Mouse (Mus musculus) urinary bladder, postnatal 36 days (tissue): ENCODE results near the gene Pop5.
A peak's percentile ranks its signal among the peaks of the same experiment; 100 is the strongest.

Experiments used
- DNase-seq, 2 experiments: peaks; one replicate each; pipeline ENCODE4 v3.0.0; 2022; ENCODE audit warnings: low spot score in 2 of 2, mixed read lengths in 1 of 2

Pop5 gene

GRCm38 (mm10) chr5:115235786-115236263, at the start of gene Pop5:
TSS of gene Pop5 (plus strand) at chr5:115235836.
- peak; percentile 81 to 89 for DNase-seq

GRCm38 (mm10) chr5:115186371-115187073, 49.1 kb upstream of the Pop5 start:
- DNase-seq, result no peak

GRCm38 (mm10) chr5:115187188-115188131, 48.2 kb upstream of the Pop5 start:
- peak; percentile 83 to 94 for DNase-seq

- no peak for DNase-seq
Measured at GRCm38 (mm10) chr5:115188824-115189223, 46.8 kb upstream of the Pop5 start.

GRCm38 (mm10) chr5:115190081-115190480, 45.6 kb upstream of the Pop5 start:
- no peak for DNase-seq

- DNase-seq, result no peak
Measured at GRCm38 (mm10) chr5:115191880-115192827, 43.5 kb upstream of the Pop5 start.

GRCm38 (mm10) chr5:115192828-115193195, 42.8 kb upstream of the Pop5 start:
- DNase-seq, result no peak

- DNase-seq, result peak; percentile 60 to 63
Measured at GRCm38 (mm10) chr5:115193226-115193625, 42.4 kb upstream of the Pop5 start.

GRCm38 (mm10) chr5:115193669-115194625, 41.7 kb upstream of the Pop5 start, which contains the start of gene Cabp1:
TSS of gene Cabp1 (minus strand) at chr5:115194381.
- DNase-seq, result no peak

GRCm38 (mm10) chr5:115194626-115195221, 40.9 kb upstream of the Pop5 start:
- DNase-seq, result no peak

- peak in 1 of 2 experiments; percentile 9 for DNase-seq
Measured at GRCm38 (mm10) chr5:115203735-115204561, 31.7 kb upstream of the Pop5 start.

- DNase-seq, result peak in 1 of 2 experiments; percentile 27
Measured at GRCm38 (mm10) chr5:115204562-115205311, 30.9 kb upstream of the Pop5 start.

- no peak for DNase-seq
Measured at GRCm38 (mm10) chr5:115207244-115207643, 28.4 kb upstream of the Pop5 start.

GRCm38 (mm10) chr5:115207892-115208291, 27.7 kb upstream of the Pop5 start:
- DNase-seq, result no peak

GRCm38 (mm10) chr5:115208601-115209000, 27.0 kb upstream of the Pop5 start:
- no peak for DNase-seq

GRCm38 (mm10) chr5:115210380-115210779, 25.3 kb upstream of the Pop5 start:
- no peak for DNase-seq

- DNase-seq, result no peak
Measured at GRCm38 (mm10) chr5:115212451-115212850, 23.2 kb upstream of the Pop5 start.

- no peak for DNase-seq
Measured at GRCm38 (mm10) chr5:115212861-115213260, 22.8 kb upstream of the Pop5 start.
